Mouse (Mus musculus) C2C12 (cell line): ENCODE data around the gene Wfdc13.

Experiments
- CTCF ChIP-seq: IDR thresholded peaks from one replicate; pipeline ENCODE4 v1.5.1; 2011; ENCODE audit not compliant: control insufficient read depth, insufficient read depth, insufficient read length
- FOSL1 ChIP-seq: IDR thresholded peaks from one replicate; pipeline ENCODE4 v1.8.0; 2011; ENCODE audit warnings: mild to moderate bottlenecking, low read length; ENCODE audit not compliant: poor library complexity, insufficient read depth, severe bottlenecking
- MAX ChIP-seq: IDR thresholded peaks from one replicate; pipeline ENCODE4 v1.6.1; 2011; ENCODE audit warnings: mild to moderate bottlenecking, control low read depth
- MYOD1 ChIP-seq: IDR thresholded peaks from one replicate; pipeline ENCODE4 v1.6.1; 2011; ENCODE audit warnings: low read depth; ENCODE audit not compliant: control insufficient read depth, insufficient read length
- MYOG ChIP-seq: IDR thresholded peaks from one replicate; pipeline ENCODE4 v1.6.1; 2011; ENCODE audit not compliant: control insufficient read depth, insufficient read length; ENCODE audit errors: extremely low read depth
- USF1 ChIP-seq: IDR thresholded peaks from one replicate; pipeline ENCODE4 v1.6.1; 2011; ENCODE audit warnings: low read depth, mild to moderate bottlenecking, control low read depth, moderate library complexity

- TF ChIP-seq FOSL1 (no peak), CTCF (no peak), USF1 (no peak), MYOG (no peak), MYOD1 (no peak), MAX (no peak)
Observed at GRCm38 (mm10) chr2:164670261-164670660, 14.6 kb upstream of the Wfdc13 start.
